Mouse (Mus musculus) embryonic facial prominence, embryonic 11.5 days (tissue): Measurements from ENCODE around the gene Donson. TPM values are rescaled to one million over a fixed set of nuclear protein-coding genes. Genes with fewer than 3 reads are reported as not detected.

Source experiments
- ATAC-seq: fragments of 200-750 bp; cut with Nextera tagmentation; replicated peaks from 2 replicates; pipeline ENCODE4 v1.8.0; 2017; ENCODE audit warnings: low read depth; ENCODE audit not compliant: insufficient number of reproducible peaks, low FRiP score, low TSS enrichment
- DNase-seq: peaks from one replicate; pipeline ENCODE4 v3.0.0-alpha.2; 2015; ENCODE audit warnings: low spot score
- H3K27ac ChIP-seq: fragments of 300-500 bp; sonication (generic); replicated peaks from 2 replicates; pipeline ENCODE4 v1.5.1; 2014; ENCODE audit warnings: mild to moderate bottlenecking, low read depth, low read length, control low read depth
- H3K27me3 ChIP-seq: fragments of 300-500 bp; sonication (generic); 2 replicates; pipeline ENCODE4 v1.6.1; 2014; ENCODE audit warnings: mild to moderate bottlenecking, low read length, moderate library complexity, mixed read lengths; ENCODE audit not compliant: control insufficient read depth, insufficient read depth
- H3K36me3 ChIP-seq: fragments of 300-500 bp; sonication (generic); replicated peaks from 2 replicates; pipeline ENCODE4 v1.6.1; 2014; ENCODE audit warnings: low read depth, mild to moderate bottlenecking, low read length, moderate library complexity, mixed read lengths; ENCODE audit not compliant: control insufficient read depth, insufficient read depth
- H3K4me1 ChIP-seq: fragments of 300-500 bp; sonication (generic); 2 replicates; pipeline ENCODE4 v1.6.1; 2014; ENCODE audit warnings: low read length, mixed read lengths; ENCODE audit not compliant: control insufficient read depth, insufficient read depth
- H3K4me2 ChIP-seq: fragments of 300-500 bp; sonication (generic); 2 replicates; pipeline ENCODE4 v1.6.1; 2014; ENCODE audit warnings: low read depth, mild to moderate bottlenecking, control low read depth, low read length, moderate library complexity
- H3K4me3 ChIP-seq: fragments of 300-500 bp; sonication (generic); 2 replicates; pipeline ENCODE4 v1.5.1; 2014; ENCODE audit warnings: low read depth, low read length, control low read depth
- H3K9ac ChIP-seq: fragments of 300-500 bp; sonication (generic); replicated peaks from 2 replicates; pipeline ENCODE4 v1.6.1; 2014; ENCODE audit warnings: mild to moderate bottlenecking, control low read depth, low read length
- H3K9me3 ChIP-seq: fragments of 300-500 bp; sonication (generic); replicated peaks from 2 replicates; pipeline ENCODE4 v1.6.1; 2016; ENCODE audit warnings: mild to moderate bottlenecking, low read length, inconsistent platforms, mixed read lengths; ENCODE audit not compliant: control insufficient read depth
- WGBS: fragments of 180-500 bp; shearing (Covaris S2); extraction: QIAGEN DNeasy Blood & Tissue Kit; methylation state at CpG from one replicate; pipeline ENCODE4 v1.1.7; 2014; 5-methylcytosine and 5-hydroxymethylcytosine counted together
- polyA plus RNA-seq: library from polyadenylated mRNA; unstranded; fragments of >200 nt; fragmentation: Nextera tagmentation; extraction: Ambion mirVana; gene quantifications from 2 replicates; pipeline ENCODE4 v1.2.1, GENCODE M21; 2014

The Donson gene
- polyA plus RNA-seq, 1 experiment from 2014 or later, result 36.7 TPM

- Histone ChIP-seq H3K9ac (no peak overlapping the region), H3K4me3 (no peak overlapping the region), H3K36me3 (no peaks in the 10 kb centered on the region; the same call in 1 of the 2 replicates), H3K27ac (no peak overlapping the region), H3K27me3 (no peaks in the 10 kb centered on the region), H3K4me1 (no peaks in the 10 kb centered on the region), H3K4me2 (no peak overlapping the region), H3K9me3 (no peaks in the 10 kb centered on the region)
- ATAC-seq (no peak), DNase-seq (no peak)
- WGBS, result 74% methylated on average over 3 of the region's 3 CpGs
Observed at GRCm38 (mm10) chr16:91702771-91703188, 14.2 kb upstream of the Donson start.

GRCm38 (mm10) chr16:91701908-91702307, 13.3 kb upstream of the Donson start:
- DNase-seq, result no peak
- H3K36me3 ChIP-seq, result no peaks in the 10 kb centered on the region; the same call in 1 of the 2 replicates
- no peak overlapping the region for H3K9ac ChIP-seq
- no peaks in the 10 kb centered on the region for H3K9me3 ChIP-seq
- H3K27me3 ChIP-seq, result no peaks in the 10 kb centered on the region
- no peaks in the 10 kb centered on the region for H3K4me1 ChIP-seq
- no peak for ATAC-seq
- no peak overlapping the region for H3K27ac ChIP-seq
- no peak overlapping the region for H3K4me2 ChIP-seq
- H3K4me3 ChIP-seq, result no peak overlapping the region
- WGBS, result 89% methylated on average over 13 of the region's 13 CpGs

- Histone ChIP-seq H3K27ac (no peak overlapping the region), H3K9me3 (no peaks in the 10 kb centered on the region), H3K9ac (no peak overlapping the region), H3K4me2 (no peak overlapping the region), H3K4me3 (no peak overlapping the region), H3K4me1 (no peaks in the 10 kb centered on the region), H3K27me3 (no peaks in the 10 kb centered on the region), H3K36me3 (no peaks in the 10 kb centered on the region)
- WGBS, result 82% methylated on average over 1 of the region's 1 CpGs
- ATAC-seq, result no peak
- no peak for DNase-seq
Observed at GRCm38 (mm10) chr16:91698995-91699394, 10.4 kb upstream of the Donson start.

- Histone ChIP-seq H3K27me3 (no peaks in the 10 kb centered on the region), H3K4me2 (no peak overlapping the region), H3K36me3 (no peaks in the 10 kb centered on the region), H3K9ac (no peak overlapping the region), H3K4me1 (no peaks in the 10 kb centered on the region), H3K9me3 (no peaks in the 10 kb centered on the region), H3K27ac (no peak overlapping the region), H3K4me3 (no peak overlapping the region)
- 48% methylated on average over 8 of the region's 8 CpGs for WGBS
- ATAC-seq (no peak), DNase-seq (no peak)
Observed at GRCm38 (mm10) chr16:91695108-91695755, 6.7 kb upstream of the Donson start.

DNA sequence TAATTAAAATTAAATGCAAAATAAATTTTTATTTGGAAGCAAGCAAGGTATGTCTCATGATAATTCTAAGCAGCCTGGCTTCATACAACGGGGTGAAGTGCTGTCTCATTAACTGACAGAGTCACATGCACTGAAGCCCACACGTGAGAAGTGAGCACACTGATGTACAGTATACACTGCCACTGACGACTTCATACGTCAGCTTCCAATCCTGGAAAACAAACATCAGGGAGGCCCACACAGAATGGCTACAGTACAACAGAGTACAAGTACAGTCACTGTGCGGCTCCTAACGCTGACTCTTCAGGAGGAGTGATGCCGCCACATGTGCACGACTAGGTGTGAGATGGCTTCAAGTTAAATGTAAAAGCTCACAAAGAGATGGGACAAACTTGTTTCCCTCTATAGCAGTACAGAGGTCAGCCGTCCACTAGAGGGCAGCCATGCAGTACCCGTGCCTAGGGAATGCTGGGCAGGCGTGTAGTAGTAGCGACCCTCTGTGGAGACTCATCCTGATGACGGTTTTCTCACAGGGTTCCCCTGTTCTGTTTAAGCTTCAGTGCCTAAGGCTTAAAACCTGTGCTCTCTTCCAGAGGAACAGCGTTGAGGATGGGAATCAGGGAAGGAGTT, 6.0 kb upstream of the Donson start:
- H3K36me3 ChIP-seq, result no peaks in the 10 kb centered on the region
- no peaks in the 10 kb centered on the region for H3K9me3 ChIP-seq
- H3K4me2 ChIP-seq, result no peak overlapping the region
- H3K27ac ChIP-seq, result no peak overlapping the region
- no peaks in the 10 kb centered on the region for H3K27me3 ChIP-seq
- DNase-seq, result peak; percentile 89
- WGBS, result 31% methylated on average over 14 of the region's 14 CpGs
- ATAC-seq, result peak; percentile 88
- H3K4me1 ChIP-seq, result no peaks in the 10 kb centered on the region
- H3K4me3 ChIP-seq, result no peak overlapping the region; the same call in 1 of the 2 replicates
- H3K9ac ChIP-seq, result no peak overlapping the region

DNA sequence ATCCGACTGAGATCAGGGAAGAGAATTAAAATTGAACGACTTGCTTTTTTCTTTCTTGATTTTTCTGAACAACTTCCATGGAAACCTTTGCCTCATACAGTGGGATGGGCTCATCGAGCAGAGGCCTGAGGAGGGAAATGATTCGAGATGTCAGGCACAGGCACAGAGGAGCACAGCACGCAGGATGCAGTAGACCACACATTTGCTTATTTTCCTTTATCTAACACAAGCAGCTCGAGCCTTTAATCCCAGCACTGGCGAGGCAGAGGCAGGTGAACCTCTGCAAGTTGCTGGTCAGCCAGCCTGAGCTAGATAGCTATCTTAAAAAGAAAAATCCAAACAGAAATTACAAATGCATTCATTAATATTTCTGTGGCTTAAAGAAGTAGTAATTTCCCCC, 1.2 kb upstream of the Donson start:
- no peak overlapping the region for H3K4me2 ChIP-seq
- H3K4me3 ChIP-seq, result no peak overlapping the region
- H3K4me1 ChIP-seq, result no peaks in the 10 kb centered on the region
- DNase-seq, result no peak
- H3K36me3 ChIP-seq, result no peaks in the 10 kb centered on the region; the same call in 1 of the 2 replicates
- H3K27ac ChIP-seq, result no peak overlapping the region
- ATAC-seq, result no peak
- H3K9me3 ChIP-seq, result no peaks in the 10 kb centered on the region
- no peaks in the 10 kb centered on the region for H3K27me3 ChIP-seq
- 53% methylated on average over 7 of the region's 7 CpGs for WGBS
- no peak overlapping the region for H3K9ac ChIP-seq

GRCm38 (mm10) chr16:91688023-91688618, 449 bp downstream of the Donson start:
- DNase-seq, result peak; percentile 52

DNA sequence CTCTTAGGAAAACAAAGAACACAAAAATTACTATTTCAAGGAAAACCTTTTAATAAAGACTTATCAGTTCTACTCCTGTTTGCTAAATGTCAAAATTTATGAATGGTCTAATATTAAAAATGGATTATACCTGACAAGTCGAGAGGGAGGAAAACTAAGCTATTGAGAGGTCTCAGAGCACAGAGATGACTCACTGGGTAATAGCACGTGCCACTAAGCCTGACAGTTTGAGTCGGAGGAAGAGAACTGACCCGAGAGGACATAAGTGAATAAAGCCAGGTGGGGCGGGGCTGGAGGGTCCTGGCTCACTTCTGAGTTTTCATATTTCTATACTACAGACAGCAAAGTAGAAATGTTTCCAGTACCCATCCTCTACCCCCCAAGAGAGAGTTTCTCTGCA, 2.2 kb downstream of the Donson start:
- no peak for ATAC-seq
- no peak overlapping the region for H3K4me3 ChIP-seq
- no peak overlapping the region for H3K4me2 ChIP-seq
- H3K9me3 ChIP-seq, result no peaks in the 10 kb centered on the region
- no peaks in the 10 kb centered on the region; the same call in 1 of the 2 replicates for H3K36me3 ChIP-seq
- no peak for DNase-seq
- no peaks in the 10 kb centered on the region for H3K4me1 ChIP-seq
- WGBS, result 84% methylated on average over 5 of the region's 5 CpGs
- no peak overlapping the region for H3K9ac ChIP-seq
- H3K27ac ChIP-seq, result no peak overlapping the region
- H3K27me3 ChIP-seq, result no peaks in the 10 kb centered on the region

More at GRCm38 (mm10) chr16:91688023-91688618, 449 bp downstream of the Donson start:
- Histone ChIP-seq H3K9me3 (no peaks in the 10 kb centered on the region), H3K27me3 (no peaks in the 10 kb centered on the region), H3K27ac (0 out of 2 replicates have a peak overlapping the region, but pooled peaks have one; percentile 52), H3K4me1 (no peaks in the 10 kb centered on the region), H3K4me3 (peak overlapping the region; percentile 86), H3K36me3 (no peaks in the 10 kb centered on the region; the same call in 1 of the 2 replicates), H3K9ac (peak overlapping the region; percentile 94), H3K4me2 (peak overlapping the region; percentile 86)
- peak; percentile 46 for ATAC-seq
- WGBS, result 2% methylated on average over 27 of the region's 51 CpGs
